Mouse (Mus musculus) lung, postnatal 36 days (tissue): ENCODE measurements around the gene Atox1.

ENCODE experiments used
- DNase-seq: peaks from one replicate; pipeline ENCODE4 v3.0.0; 2022; ENCODE audit warnings: mixed read lengths

Gene Atox1

DNA sequence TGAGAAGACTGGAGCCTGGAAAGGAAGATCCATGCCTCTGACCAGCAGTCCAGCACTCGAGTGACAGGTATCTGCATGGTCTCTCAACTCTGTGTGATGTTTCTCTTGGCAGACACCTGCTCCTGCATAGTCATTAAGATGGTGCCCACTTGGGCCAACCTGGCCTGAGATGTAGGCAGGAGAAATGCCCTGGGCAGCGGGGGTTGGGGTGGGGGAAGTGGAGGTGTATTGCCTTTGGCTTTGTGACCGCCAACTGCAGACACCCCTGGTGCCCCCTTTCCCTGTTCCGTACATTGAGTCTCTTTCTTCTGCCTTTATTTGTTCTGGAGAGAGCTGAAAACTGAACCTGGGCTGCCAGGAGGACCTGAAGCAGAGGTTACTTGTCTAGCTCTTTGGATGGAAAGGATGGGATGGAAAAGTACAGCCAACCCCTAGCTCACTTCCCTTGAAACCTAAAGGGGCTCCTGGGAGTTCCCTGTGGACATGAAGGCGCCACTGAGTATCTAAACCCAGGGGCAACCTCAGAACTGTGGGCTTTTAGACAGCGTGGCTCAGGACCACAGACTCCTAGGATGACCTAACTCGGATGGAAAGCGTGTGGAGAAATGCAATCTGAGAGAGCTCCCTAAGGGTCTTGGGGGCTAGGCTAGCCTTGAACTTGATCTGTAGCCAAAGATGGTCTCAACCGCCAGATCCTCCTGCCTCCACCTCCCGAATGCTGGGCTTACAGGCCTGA lies 48.2 kb downstream of the Atox1 start:
- no peak for DNase-seq

DNA sequence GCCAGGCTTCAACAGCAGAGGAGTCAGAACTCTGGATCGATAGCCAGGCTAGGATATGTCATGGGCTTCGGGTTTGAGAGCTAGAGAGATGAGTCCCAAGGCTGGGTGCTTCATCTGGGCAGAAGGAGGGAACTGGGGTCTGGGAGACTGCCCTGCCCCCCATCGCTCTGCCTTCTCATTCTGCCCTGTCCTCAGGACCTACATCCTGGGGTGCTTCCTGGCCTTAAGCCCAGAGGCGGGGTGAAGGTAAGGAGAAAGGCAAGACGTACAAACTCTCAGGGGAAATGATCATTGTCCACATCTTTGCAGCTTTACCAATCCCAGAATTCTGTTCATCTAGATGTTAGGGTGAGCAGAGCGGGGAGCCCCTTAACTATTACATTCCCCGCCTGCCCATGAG lies 49.0 kb downstream of the Atox1 start:
- DNase-seq = no peak

DNA sequence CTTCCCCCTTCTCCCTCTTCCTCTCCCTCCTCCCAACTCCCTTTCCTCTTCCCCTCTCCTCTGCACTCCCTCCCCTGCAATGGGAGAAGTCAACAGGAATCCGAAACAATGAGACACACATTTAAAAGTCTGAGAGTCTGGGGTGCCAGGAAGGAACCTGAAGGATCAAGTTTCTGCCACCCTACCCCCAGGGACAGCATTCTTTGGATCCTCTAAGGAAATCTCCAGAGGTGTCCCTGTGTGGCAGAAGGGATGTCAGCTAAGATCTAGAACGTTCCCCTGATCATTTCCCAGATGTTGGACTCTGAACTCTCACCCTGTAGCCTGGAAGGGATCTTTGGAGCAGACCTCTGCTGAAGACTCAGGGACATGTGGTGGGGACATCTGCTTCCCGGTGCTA lies 50.5 kb downstream of the Atox1 start:
- DNase-seq = no peak

DNA sequence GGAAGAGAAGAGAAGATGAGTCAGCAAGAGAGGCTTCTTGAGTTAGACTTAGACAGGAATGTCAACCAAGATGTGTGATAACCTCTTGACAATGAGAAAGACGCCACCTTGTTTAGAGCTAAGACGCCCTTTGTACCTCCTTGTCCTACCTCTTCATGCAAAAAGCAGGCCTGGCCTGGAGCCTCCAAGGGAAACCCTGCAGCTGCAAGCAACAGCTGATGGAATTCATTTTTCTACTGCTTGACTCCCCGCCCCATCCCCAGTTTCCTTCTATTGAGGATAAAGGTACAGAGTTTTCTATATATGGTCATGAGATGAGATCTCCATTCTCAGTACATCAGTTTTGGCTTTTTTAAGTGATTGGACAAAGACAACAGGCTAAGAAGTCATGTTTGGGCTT lies 51.0 kb downstream of the Atox1 start:
- no peak for DNase-seq

DNA sequence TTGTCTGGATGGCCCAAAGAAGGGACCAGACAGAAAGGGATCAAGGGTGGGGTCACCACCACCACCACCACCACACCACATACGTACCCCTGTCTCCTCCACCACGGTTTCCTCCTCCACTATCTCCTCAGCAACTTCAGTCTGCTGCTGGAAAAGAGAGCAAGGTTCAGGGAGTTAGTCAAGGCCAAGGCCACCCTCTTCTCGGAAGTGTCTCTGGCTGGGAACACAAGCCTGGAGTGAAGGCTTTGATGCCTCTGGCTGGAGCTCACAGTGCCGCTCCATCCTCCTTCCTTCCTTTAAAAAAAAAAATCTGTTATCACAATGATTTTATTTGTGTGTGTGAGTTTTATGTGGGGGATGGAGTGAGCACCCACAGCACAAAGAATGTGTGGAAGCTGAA lies 53.9 kb downstream of the Atox1 start:
- no peak for DNase-seq

DNA sequence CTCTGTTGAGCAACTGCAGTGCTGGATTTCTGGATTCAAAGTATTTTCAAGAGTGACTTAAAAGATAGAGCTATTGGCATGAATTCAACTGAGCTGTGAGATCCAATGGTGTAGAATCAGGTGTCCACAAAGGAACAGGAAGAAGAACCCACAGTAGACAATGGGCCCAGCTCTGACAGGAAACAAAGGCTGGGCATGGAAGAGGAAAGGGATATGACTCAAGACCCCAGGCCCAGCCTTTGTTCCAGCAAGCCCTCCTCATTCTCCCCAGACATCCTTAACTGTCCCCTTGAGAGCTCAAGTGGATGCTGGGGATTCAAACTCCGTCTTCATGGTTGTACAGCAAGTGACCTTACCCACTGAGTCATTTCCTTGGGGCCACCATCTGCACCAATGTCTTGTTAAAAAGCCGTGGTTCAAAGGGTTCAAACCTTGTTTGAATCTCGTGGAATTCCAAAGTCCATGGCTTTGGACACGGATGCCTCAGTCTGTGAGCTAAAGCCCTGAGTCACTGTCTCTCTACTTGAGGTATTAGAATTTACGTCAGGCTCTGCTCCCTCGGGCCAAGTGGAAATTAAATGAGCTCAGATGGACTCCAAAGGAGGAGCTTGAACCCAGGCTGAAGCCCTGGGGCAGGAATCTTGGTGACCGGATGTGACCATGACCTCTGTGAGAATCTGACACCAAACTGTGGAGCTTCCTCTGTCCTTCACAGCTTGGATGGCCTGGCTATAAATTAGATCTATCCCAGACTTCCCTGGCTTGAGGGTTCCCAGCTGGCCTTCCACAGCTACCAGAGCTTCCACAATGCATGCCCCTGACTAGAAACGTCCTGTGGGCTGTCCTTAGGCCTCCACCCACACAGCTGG lies 55.2 kb downstream of the Atox1 start:
- DNase-seq = peak; percentile 69

DNA sequence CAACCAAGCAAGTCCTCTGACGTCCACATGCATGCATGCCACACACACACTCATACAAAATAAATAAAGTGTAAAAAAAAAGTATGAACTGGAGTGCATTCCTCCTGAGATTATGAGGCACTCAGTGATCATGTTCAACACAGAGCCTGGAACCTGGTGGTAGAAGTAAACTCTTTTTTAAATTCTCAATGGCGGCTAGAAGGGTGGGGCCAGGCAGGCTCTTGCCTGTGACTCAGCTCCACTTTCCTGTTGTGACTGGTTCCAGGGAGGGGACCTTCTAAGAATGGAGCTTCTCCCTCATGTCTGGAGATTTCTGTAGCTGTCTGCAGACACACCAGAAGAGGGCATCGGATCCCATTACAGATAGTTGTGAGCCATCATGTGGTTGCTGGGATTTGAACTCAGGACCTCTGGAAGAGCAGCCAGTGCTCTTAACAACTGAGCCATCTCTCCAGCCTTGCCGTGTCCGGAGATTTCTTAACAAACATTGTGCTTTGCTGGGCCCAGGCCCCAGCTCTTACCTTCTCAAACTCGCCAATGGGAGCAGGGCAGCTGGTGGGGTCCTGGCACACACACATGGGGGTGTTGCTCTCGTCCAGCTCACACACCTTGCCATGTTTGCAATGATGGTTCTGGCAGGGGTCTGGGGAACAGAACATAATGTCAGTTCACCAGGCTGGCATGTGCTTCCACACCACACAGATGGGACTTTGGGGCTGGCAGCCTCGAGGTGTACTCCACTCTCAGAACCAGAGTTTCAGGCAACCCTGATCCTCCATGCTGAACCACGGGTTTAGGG lies 56.2 kb downstream of the Atox1 start:
- DNase-seq = peak; percentile 69

DNA sequence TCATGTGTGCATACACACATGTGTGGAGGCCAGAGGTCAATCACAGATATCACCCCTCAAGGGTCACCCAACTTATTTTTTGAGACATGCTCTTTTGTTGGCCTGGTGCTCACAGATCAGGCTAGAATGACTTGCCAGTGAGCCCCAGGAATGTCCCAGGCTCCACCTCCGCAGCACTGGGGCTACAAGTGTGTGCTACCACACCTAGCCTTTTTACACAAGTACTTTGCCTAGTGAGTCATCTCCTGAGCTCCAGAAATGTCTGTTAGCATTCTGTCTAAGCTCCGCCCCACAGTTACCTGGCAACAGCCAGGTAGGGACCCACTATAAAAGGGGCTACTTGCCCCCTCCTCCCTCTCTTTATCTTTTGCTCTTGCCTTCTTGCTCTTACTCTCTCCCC lies 60.2 kb downstream of the Atox1 start:
- DNase-seq = peak; percentile 73

DNA sequence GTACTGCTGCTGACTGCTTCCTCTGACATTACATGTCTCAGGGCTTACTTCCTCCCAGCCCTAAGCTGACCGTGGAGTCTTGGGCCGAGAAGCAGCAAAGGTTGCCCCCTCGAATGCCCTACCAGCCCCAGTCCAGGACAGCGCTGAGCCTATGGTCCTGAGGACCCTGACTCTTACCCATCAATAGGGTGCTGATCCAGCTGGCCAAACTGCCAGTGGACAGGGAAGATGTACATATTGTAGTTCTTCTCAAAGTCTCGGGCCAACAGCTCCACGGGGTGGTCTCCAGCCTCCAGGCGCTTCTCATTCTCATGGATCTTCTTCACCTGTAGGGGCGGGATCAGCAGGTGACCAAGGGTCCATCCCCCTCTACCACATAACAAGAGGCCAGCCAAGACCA lies 62.7 kb downstream of the Atox1 start:
- DNase-seq = no peak

DNA sequence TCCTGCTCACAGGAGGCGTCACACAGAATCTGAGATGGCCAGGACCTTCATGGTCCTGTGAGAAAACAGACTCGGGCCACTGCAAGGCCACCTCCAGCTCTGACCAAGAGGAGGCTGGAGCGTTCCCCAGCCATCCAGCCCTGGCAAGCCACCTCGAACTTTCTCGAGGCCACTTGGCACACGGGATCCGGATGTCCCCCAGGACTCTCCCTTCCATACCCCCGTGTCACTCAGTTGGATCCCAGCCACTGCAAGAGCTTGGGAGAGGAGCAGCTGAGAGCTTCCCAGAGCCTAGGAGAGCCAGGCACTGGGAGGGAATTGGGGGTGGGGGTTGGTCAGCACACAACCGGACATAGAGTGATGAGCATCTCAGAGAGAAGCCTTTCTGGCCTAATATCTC lies 63.6 kb downstream of the Atox1 start:
- no peak for DNase-seq

DNA sequence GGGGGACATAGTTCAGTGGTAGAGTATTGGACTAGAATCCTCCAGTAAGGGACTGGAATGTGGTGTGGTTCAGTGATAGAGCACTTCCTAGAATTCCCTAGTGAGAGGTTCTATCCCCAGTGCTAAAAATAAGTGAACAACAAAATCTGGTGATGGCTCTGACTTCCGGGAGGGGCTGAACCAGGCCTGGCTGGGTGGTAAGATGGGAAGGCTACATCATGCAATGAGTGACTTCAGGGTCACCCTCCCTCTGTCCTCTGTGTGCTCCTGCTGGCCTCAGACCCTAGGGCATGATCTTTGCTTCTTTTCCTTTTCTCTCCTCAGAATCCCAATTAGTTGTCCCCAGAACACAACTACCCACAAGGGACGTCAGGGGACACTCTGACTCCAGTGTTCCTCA lies 64.0 kb downstream of the Atox1 start:
- DNase-seq = no peak
